Mouse (Mus musculus) embryonic facial prominence, embryonic 11.5 days (tissue): ENCODE measurements around the gene Yaf2. TPM values are rescaled to one million over a fixed set of nuclear protein-coding genes. Genes with fewer than 3 reads are reported as not detected.

Experiments
- ATAC-seq: fragments of 200-750 bp; cut with Nextera tagmentation; replicated peaks from 2 replicates; pipeline ENCODE4 v1.8.0; 2017; ENCODE audit warnings: low read depth; ENCODE audit not compliant: insufficient number of reproducible peaks, low FRiP score, low TSS enrichment
- DNase-seq: peaks from one replicate; pipeline ENCODE4 v3.0.0-alpha.2; 2015; ENCODE audit warnings: low spot score
- H3K27ac ChIP-seq: fragments of 300-500 bp; sonication (generic); replicated peaks from 2 replicates; pipeline ENCODE4 v1.5.1; 2014; ENCODE audit warnings: mild to moderate bottlenecking, low read depth, low read length, control low read depth
- H3K27me3 ChIP-seq: fragments of 300-500 bp; sonication (generic); 2 replicates; pipeline ENCODE4 v1.6.1; 2014; ENCODE audit warnings: mild to moderate bottlenecking, low read length, moderate library complexity, mixed read lengths; ENCODE audit not compliant: control insufficient read depth, insufficient read depth
- H3K36me3 ChIP-seq: fragments of 300-500 bp; sonication (generic); replicated peaks from 2 replicates; pipeline ENCODE4 v1.6.1; 2014; ENCODE audit warnings: low read depth, mild to moderate bottlenecking, low read length, moderate library complexity, mixed read lengths; ENCODE audit not compliant: control insufficient read depth, insufficient read depth
- H3K4me1 ChIP-seq: fragments of 300-500 bp; sonication (generic); 2 replicates; pipeline ENCODE4 v1.6.1; 2014; ENCODE audit warnings: low read length, mixed read lengths; ENCODE audit not compliant: control insufficient read depth, insufficient read depth
- H3K4me2 ChIP-seq: fragments of 300-500 bp; sonication (generic); 2 replicates; pipeline ENCODE4 v1.6.1; 2014; ENCODE audit warnings: low read depth, mild to moderate bottlenecking, control low read depth, low read length, moderate library complexity
- H3K4me3 ChIP-seq: fragments of 300-500 bp; sonication (generic); 2 replicates; pipeline ENCODE4 v1.5.1; 2014; ENCODE audit warnings: low read depth, low read length, control low read depth
- H3K9ac ChIP-seq: fragments of 300-500 bp; sonication (generic); replicated peaks from 2 replicates; pipeline ENCODE4 v1.6.1; 2014; ENCODE audit warnings: mild to moderate bottlenecking, control low read depth, low read length
- H3K9me3 ChIP-seq: fragments of 300-500 bp; sonication (generic); replicated peaks from 2 replicates; pipeline ENCODE4 v1.6.1; 2016; ENCODE audit warnings: mild to moderate bottlenecking, low read length, inconsistent platforms, mixed read lengths; ENCODE audit not compliant: control insufficient read depth
- WGBS: fragments of 180-500 bp; shearing (Covaris S2); extraction: QIAGEN DNeasy Blood & Tissue Kit; methylation state at CpG from one replicate; pipeline ENCODE4 v1.1.7; 2014; 5-methylcytosine and 5-hydroxymethylcytosine counted together
- polyA plus RNA-seq: library from polyadenylated mRNA; unstranded; fragments of >200 nt; fragmentation: Nextera tagmentation; extraction: Ambion mirVana; gene quantifications from 2 replicates; pipeline ENCODE4 v1.2.1, GENCODE M21; 2014

Gene Yaf2
- polyA plus RNA-seq, 1 experiment from 2014 or later = 107 TPM

DNA sequence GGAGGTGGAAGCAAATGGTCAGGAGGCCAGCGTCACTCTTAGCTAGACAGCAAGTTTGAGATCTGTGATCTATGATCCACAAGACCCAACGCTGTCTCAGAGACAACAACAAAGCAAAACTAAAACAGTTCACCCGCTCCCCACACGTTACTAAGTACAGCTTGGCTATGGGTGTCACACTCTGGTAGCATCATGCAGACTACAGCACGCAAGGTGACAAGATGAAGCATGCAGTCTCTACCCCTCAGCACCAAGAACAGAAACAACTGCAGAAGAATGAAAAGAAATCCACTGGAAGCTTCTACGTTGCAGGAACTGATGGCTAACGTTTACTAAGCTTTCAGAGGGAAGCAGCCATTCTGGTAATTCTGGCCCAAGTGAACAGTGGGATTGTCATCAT is 73.2 kb downstream of the Yaf2 start:
- Histone ChIP-seq H3K9me3 (no peaks in the 10 kb centered on the region), H3K4me2 (no peak overlapping the region), H3K4me3 (no peak overlapping the region), H3K36me3 (no peaks in the 10 kb centered on the region), H3K27me3 (no peaks in the 10 kb centered on the region), H3K27ac (no peak overlapping the region), H3K9ac (no peak overlapping the region), H3K4me1 (no peaks in the 10 kb centered on the region)
- WGBS = 90% methylated on average over 7 of the region's 7 CpGs
- no peak for ATAC-seq
- DNase-seq = no peak

DNA sequence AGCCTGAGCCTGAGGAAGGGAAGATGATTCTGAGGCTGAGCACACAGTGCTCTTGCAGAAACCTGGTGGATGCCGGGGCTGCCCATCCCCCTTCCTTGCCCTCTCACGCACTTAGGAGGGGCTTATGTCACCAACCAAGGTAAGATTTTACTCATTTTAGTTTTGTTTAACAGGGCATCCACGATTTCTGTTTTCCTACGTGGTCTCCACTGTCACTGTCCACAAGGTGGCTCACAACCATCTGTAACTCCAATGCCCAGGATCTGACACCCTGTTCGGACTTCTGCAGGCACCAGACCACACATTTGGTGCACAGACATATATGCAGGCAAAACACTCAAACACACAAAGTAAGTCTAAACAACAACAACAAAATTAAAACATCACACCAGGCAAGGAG is 73.9 kb downstream of the Yaf2 start:
- DNase-seq (no peak), ATAC-seq (no peak)
- Histone ChIP-seq H3K36me3 (no peaks in the 10 kb centered on the region), H3K9ac (no peak overlapping the region), H3K4me3 (no peak overlapping the region), H3K9me3 (no peaks in the 10 kb centered on the region), H3K4me2 (no peak overlapping the region), H3K27ac (no peak overlapping the region), H3K4me1 (no peaks in the 10 kb centered on the region), H3K27me3 (no peaks in the 10 kb centered on the region)
- 67% methylated on average over 5 of the region's 5 CpGs for WGBS

DNA sequence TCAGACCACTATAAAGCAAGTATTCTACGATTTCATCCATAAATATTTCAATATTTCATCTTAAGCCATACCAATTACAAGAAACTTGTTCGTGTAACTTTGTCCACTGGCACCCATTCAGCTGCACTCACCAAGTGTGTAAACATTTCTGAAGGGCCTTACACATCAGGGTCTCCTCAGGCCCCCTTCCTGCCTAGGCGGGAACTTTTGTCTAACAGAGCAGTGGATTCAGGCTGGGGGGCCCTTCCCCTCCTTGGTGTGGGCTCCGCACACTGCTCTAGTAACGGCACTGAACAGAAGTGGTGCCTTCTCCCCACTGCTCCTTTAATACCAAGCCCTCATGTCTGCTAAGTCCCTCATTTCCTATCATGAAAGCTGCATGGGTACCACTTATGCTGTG is 74.5 kb downstream of the Yaf2 start:
- H3K4me3 ChIP-seq = no peak overlapping the region
- H3K9me3 ChIP-seq = no peaks in the 10 kb centered on the region
- no peak for DNase-seq
- 90% methylated on average over 5 of the region's 5 CpGs for WGBS
- H3K4me2 ChIP-seq = no peak overlapping the region
- H3K9ac ChIP-seq = no peak overlapping the region
- H3K27me3 ChIP-seq = no peaks in the 10 kb centered on the region
- H3K36me3 ChIP-seq = no peaks in the 10 kb centered on the region
- no peak overlapping the region for H3K27ac ChIP-seq
- no peak for ATAC-seq
- no peaks in the 10 kb centered on the region for H3K4me1 ChIP-seq

DNA sequence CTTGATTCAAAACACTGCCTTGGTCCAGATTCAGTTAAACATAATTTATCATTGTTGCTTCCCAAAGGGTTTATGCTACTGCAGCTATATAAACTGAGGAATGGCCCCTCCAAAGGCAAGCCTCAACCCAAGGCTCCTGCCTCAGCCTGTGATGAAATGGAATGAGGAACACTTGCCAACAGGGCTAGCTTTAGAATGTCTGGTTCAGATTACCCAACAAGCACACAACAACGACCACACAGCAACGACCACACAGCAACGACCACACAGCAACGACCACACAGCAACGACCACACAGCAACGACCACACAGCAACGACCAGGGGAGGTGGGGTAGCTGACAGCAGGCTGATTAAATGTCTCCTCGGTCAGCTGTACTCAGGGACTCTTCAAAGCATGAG is 76.8 kb downstream of the Yaf2 start:
- WGBS = 83% methylated on average over 8 of the region's 8 CpGs
- H3K36me3 ChIP-seq = no peaks in the 10 kb centered on the region

DNA sequence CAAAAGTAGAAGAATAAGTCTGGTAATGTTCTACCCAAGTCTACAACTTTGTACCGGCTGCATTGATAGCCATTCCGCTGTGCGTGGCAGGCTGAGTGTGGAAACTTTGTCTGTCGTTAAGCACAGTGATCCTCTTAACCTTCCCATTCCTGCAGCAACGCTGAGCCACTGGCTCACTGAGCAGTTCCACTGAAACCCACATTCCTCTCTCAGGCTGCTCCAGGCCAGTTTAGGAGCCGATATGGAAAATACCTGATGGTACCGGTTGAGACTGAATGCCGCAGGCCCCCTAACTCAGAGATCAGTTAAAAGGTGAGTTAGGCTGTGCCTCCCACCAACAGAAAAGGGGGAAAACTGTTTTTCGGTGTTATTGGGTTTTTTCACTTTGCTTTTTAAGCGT is 81.4 kb downstream of the Yaf2 start:
- Histone ChIP-seq H3K9ac (no peak overlapping the region), H3K9me3 (no peaks in the 10 kb centered on the region), H3K36me3 (no peaks in the 10 kb centered on the region), H3K4me3 (no peak overlapping the region), H3K27me3 (no peaks in the 10 kb centered on the region), H3K4me2 (no peak overlapping the region), H3K4me1 (no peaks in the 10 kb centered on the region), H3K27ac (no peak overlapping the region)
- DNase-seq = peak; percentile 57
- no peak for ATAC-seq
- 28% methylated on average over 10 of the region's 10 CpGs for WGBS

More for the DNA sequence above, 76.8 kb downstream of the Yaf2 start:
- no peak for DNase-seq
- Histone ChIP-seq H3K4me3 (no peak overlapping the region), H3K27ac (no peak overlapping the region), H3K9me3 (no peaks in the 10 kb centered on the region), H3K4me2 (no peak overlapping the region), H3K4me1 (no peaks in the 10 kb centered on the region), H3K27me3 (no peaks in the 10 kb centered on the region), H3K9ac (no peak overlapping the region)
- ATAC-seq = no peak

DNA sequence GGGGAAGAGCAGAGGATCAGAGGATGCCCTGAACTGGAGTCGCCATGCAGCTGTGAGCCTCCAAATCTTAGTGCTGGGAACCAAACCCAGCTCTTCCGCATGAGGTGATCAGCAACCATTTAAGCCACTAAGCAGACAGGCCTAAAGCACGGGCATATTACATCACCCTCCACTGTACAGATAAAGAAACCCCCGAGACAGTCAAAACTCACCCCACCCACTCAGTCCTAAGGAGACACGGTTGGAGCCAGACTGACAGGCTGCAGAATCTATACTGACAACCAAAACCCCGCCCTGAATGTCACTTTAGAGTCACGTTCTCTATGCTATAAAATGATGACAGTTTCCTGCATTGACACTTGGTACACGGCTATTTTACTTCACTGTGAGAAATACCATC is 83.6 kb downstream of the Yaf2 start:
- Histone ChIP-seq H3K4me1 (no peaks in the 10 kb centered on the region), H3K9me3 (no peaks in the 10 kb centered on the region), H3K4me3 (no peak overlapping the region), H3K9ac (no peak overlapping the region), H3K36me3 (no peaks in the 10 kb centered on the region), H3K27me3 (no peaks in the 10 kb centered on the region), H3K27ac (no peak overlapping the region), H3K4me2 (no peak overlapping the region)
- DNase-seq (no peak), ATAC-seq (no peak)
- WGBS = 79% methylated on average over 8 of the region's 8 CpGs

DNA sequence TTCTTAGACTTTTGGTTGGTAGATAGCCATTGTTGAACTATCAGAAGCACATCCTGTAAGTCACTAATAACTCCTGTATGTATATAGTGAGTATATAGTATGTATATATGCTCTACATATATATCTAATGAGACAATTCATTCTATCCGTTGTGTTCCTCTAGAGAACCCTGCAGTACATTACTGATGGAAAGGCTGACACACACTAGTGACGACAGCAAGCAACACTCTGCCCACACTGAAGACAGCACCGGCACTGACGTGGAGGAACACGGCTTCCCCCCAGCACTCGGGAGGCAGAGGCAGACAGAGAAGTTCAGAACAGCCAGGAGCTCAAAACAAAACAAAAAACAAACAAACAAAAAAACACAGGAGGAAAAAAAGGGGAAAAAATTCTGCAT is 84.3 kb downstream of the Yaf2 start:
- Histone ChIP-seq H3K9ac (no peak overlapping the region), H3K4me2 (no peak overlapping the region), H3K27me3 (no peaks in the 10 kb centered on the region), H3K36me3 (no peaks in the 10 kb centered on the region), H3K4me3 (no peak overlapping the region), H3K27ac (no peak overlapping the region), H3K9me3 (no peaks in the 10 kb centered on the region), H3K4me1 (no peaks in the 10 kb centered on the region)
- WGBS = 77% methylated on average over 6 of the region's 6 CpGs
- no peak for DNase-seq
- no peak for ATAC-seq

DNA sequence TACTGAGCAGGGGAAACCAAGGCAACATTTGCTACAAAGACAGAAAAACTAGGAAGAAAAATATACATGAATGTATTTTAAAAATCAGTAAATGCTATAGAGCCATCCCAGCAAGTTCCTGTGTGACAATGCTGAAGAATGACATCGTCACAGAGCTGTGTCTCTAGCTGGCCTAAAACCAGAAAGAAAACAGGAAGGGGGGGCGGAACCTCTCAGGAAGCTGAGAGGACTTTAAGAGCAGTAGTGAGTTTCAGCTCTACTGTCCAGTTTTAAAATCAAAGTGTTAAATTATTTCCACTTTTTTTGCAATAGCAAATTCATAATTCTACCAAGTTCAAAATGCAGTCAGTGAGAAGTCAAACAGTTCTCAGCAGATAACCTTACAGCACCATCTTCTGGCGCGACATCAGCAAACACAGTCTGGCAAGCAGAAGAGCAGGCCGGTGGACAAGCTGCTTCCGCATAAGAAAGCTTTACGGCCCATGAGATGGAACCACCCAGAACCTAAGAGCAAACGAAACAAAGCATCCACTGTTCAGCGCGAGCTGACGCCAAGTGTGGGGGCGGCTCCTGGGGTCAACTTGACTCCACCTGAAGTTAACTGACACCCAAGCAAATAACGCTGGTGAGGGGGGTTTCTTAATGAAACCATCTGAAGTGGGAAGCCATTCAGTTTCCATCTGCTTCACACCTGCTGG is 85.0 kb downstream of the Yaf2 start:
- no peak for ATAC-seq
- WGBS = 44% methylated on average over 13 of the region's 13 CpGs

More for the DNA sequence above, 85.0 kb downstream of the Yaf2 start:
- Histone ChIP-seq H3K27me3 (no peaks in the 10 kb centered on the region), H3K4me3 (no peak overlapping the region), H3K36me3 (no peaks in the 10 kb centered on the region), H3K4me1 (no peaks in the 10 kb centered on the region), H3K4me2 (no peak overlapping the region), H3K9ac (no peak overlapping the region), H3K9me3 (no peaks in the 10 kb centered on the region), H3K27ac (no peak overlapping the region)
- DNase-seq = peak; percentile 44
